Mouse (Mus musculus): ENCODE data around the gene Magel2.

The Magel2 gene

DNA sequence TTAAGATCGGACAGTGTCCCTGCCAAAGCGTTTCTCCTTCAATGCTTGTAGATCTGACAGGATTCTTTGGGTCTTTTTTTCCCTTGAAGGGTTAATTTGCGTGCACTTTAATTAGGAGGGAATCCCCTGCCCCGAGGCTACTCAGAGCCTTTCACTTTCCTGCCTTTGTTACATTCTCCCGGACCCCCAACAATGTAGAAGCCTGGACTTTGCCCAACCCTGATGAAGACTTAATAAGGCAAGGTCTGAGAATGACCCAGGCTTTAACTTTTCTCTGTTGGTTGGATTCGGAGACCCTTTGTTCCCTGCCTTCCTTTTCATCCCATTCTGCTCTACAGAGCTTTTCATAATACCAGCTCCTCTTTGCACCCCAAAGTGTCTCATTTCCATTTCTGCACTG, 43.8 kb downstream of the Magel2 start:
- DNase-seq (ENCODE audit: low read depth, low spot score) = no peak

- no peak for DNase-seq (ENCODE audit: low read depth, low spot score)
Measured at GRCm38 (mm10) chr7:62423210-62423609, 46.4 kb downstream of the Magel2 start.

DNA sequence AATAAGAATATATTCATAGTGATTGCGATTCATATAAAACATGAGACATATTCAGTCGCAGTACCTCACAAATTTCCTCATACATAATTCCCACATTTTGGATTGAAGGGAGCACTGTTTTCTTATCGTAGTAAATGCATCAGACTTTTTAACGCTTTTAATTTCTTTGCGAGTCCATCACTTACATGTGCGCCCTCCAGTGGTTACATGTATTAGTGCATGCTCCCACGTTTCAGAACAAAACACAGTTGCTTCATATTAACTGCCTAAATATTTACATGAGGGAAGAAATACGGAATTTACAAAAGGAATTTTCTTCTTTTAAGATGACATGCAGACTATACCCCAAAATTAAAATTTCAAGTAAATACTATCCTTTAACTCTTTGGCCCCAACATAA, 51.5 kb downstream of the Magel2 start:
- DNase-seq (ENCODE audit: low read depth, low spot score) = no peak
